Mouse (Mus musculus) MEL (cell line): ENCODE results near the gene Lcn12. TPM values are rescaled to one million over a fixed set of nuclear protein-coding genes. Genes with fewer than 3 reads are reported as not detected.

Source experiments
- DNase-seq: peaks from one replicate; pipeline ENCODE4 v3.0.0; 2011; ENCODE audit warnings: low read depth, low spot score
- H3K27ac ChIP-seq: 2 replicates; pipeline ENCODE4 v1.5.1; 2012; ENCODE audit warnings: low read depth, mild to moderate bottlenecking, control low read depth, low read length, moderate library complexity; ENCODE audit not compliant: control insufficient read depth
- H3K27me3 ChIP-seq, 2 experiments: fragments of 150-350 bp in 1 of 2; sonication (generic) in 1 of 2; 2 replicates each; pipeline ENCODE4 v1.6.1; 2012; ENCODE audit warnings: low read length in 2 of 2, mild to moderate bottlenecking in 2 of 2, improper control_type of control experiment in 1 of 2, moderate library complexity in 1 of 2; ENCODE audit not compliant: insufficient read depth in 2 of 2, control insufficient read depth in 1 of 2
- H3K36me3 ChIP-seq, 2 experiments: 2 replicates each; pipeline ENCODE4 v1.6.1; 2012 to 2014; ENCODE audit warnings: low read length in 2 of 2, improper control_type of control experiment in 1 of 2, inconsistent platforms in 1 of 2, mild to moderate bottlenecking in 1 of 2; ENCODE audit not compliant: insufficient read depth in 2 of 2, control insufficient read depth in 1 of 2
- H3K4me1 ChIP-seq, 2 experiments: fragments of 150-350 bp in 1 of 2; sonication (generic) in 1 of 2; 2 replicates each; pipeline ENCODE4 v1.6.1; 2012; ENCODE audit warnings: low read length in 2 of 2, improper control_type of control experiment in 1 of 2, mild to moderate bottlenecking in 1 of 2; ENCODE audit not compliant: insufficient read depth in 2 of 2, control insufficient read depth in 1 of 2
- H3K4me3 ChIP-seq, 2 experiments: fragments of 150-350 bp in 1 of 2; sonication (generic) in 1 of 2; 2 replicates each; pipeline ENCODE4 v1.5.1; 2012; ENCODE audit warnings: low read depth in 2 of 2, low read length in 2 of 2, mild to moderate bottlenecking in 2 of 2, moderate library complexity in 2 of 2, control low read depth in 1 of 2, improper control_type of control experiment in 1 of 2; ENCODE audit not compliant: control insufficient read depth in 1 of 2, insufficient read depth in 1 of 2
- H3K79me2 ChIP-seq: 2 replicates; pipeline ENCODE4 v1.6.1; 2012; ENCODE audit warnings: mild to moderate bottlenecking, low read length, moderate library complexity; ENCODE audit not compliant: control insufficient read depth, poor library complexity, insufficient read depth
- H3K9ac ChIP-seq: 2 replicates; pipeline ENCODE4 v1.6.1; 2012; ENCODE audit warnings: low read depth, mild to moderate bottlenecking, control low read depth, low read length, moderate library complexity; ENCODE audit not compliant: control insufficient read depth, poor library complexity, severe bottlenecking
- H3K9me3 ChIP-seq: fragments of 150-350 bp; sonication (generic); replicated peaks from 2 replicates; pipeline ENCODE4 v1.6.1; 2012; ENCODE audit warnings: mild to moderate bottlenecking, low read length, improper control_type of control experiment, moderate library complexity; ENCODE audit not compliant: insufficient read depth
- E2F4 ChIP-seq: IDR thresholded peaks from 2 replicates; pipeline ENCODE4 v1.6.1; 2011; ENCODE audit warnings: low read depth, low read length, improper control_type of control experiment, borderline replicate concordance
- GABPA ChIP-seq: IDR thresholded peaks from 2 replicates; pipeline ENCODE4 v1.6.1; 2012; ENCODE audit warnings: low read depth, mild to moderate bottlenecking, inconsistent platforms, low read length, improper control_type of control experiment, moderate library complexity
- GATA1 ChIP-seq: IDR thresholded peaks from 2 replicates; pipeline ENCODE4 v1.6.1; 2011; ENCODE audit warnings: low read depth, low read length, improper control_type of control experiment
- HCFC1 ChIP-seq: IDR thresholded peaks from 2 replicates; pipeline ENCODE4 v1.6.1; 2012; ENCODE audit warnings: low read depth, mild to moderate bottlenecking, inconsistent platforms, low read length, improper control_type of control experiment, moderate library complexity
- KAT2A ChIP-seq: conservative IDR thresholded peaks from 2 replicates; pipeline ENCODE4 v1.6.1; 2012; ENCODE audit warnings: low read depth, low read length, improper control_type of control experiment, inconsistent platforms
- MAX ChIP-seq: IDR thresholded peaks from 2 replicates; pipeline ENCODE4 v1.6.1; 2011; ENCODE audit warnings: low read length, improper control_type of control experiment
- MEF2A ChIP-seq: IDR thresholded peaks from 2 replicates; pipeline ENCODE4 v1.6.1; 2014; ENCODE audit warnings: low read depth, mild to moderate bottlenecking, inconsistent platforms, low read length, improper control_type of control experiment; ENCODE audit not compliant: poor library complexity, insufficient replicate concordance, severe bottlenecking; ENCODE audit errors: extremely low read depth
- NRF1 ChIP-seq: IDR thresholded peaks from 2 replicates; pipeline ENCODE4 v1.6.1; 2014; ENCODE audit warnings: low read depth, mild to moderate bottlenecking, inconsistent platforms, low read length, improper control_type of control experiment, moderate library complexity; ENCODE audit not compliant: poor library complexity, insufficient read depth, severe bottlenecking
- RAD21 ChIP-seq: IDR thresholded peaks from 2 replicates; pipeline ENCODE4 v1.6.1; 2011; ENCODE audit warnings: mild to moderate bottlenecking, low read depth, low read length, improper control_type of control experiment
- RCOR1 ChIP-seq: IDR thresholded peaks from 2 replicates; pipeline ENCODE4 v1.6.1; 2012; ENCODE audit warnings: low read depth, mild to moderate bottlenecking, inconsistent platforms, low read length, improper control_type of control experiment
- SIN3A ChIP-seq: IDR thresholded peaks from 2 replicates; pipeline ENCODE4 v1.6.1; 2012; ENCODE audit warnings: low read length, improper control_type of control experiment, inconsistent platforms
- SMC3 ChIP-seq: IDR thresholded peaks from 2 replicates; pipeline ENCODE4 v1.6.1; 2011; ENCODE audit warnings: low read depth, low read length, improper control_type of control experiment
- TCF12 ChIP-seq: IDR thresholded peaks from 2 replicates; pipeline ENCODE4 v1.6.1; 2014; ENCODE audit warnings: low read depth, mild to moderate bottlenecking, inconsistent platforms, low read length, improper control_type of control experiment, moderate library complexity
- UBTF ChIP-seq: IDR thresholded peaks from 2 replicates; pipeline ENCODE4 v1.6.1; 2012; ENCODE audit warnings: low read depth, mild to moderate bottlenecking, inconsistent platforms, low read length, improper control_type of control experiment, moderate library complexity, borderline replicate concordance; ENCODE audit not compliant: insufficient read depth
- USF2 ChIP-seq, 2 experiments: IDR thresholded peaks; 2 replicates each; pipeline ENCODE4 v1.6.1; 2011 to 2012; ENCODE audit warnings: improper control_type of control experiment in 2 of 2, low read length in 2 of 2, borderline replicate concordance in 1 of 2, inconsistent platforms in 1 of 2, low read depth in 1 of 2, mild to moderate bottlenecking in 1 of 2; ENCODE audit not compliant: insufficient read depth in 1 of 2
- ZC3H11A ChIP-seq: IDR thresholded peaks from 2 replicates; pipeline ENCODE4 v1.6.1; 2012; ENCODE audit warnings: low read depth, mild to moderate bottlenecking, inconsistent platforms, low read length, improper control_type of control experiment
- polyA plus RNA-seq, 2 experiments: library from polyadenylated mRNA; stranded (reverse) in 1 of 2; unstranded in 1 of 2; fragments of >175 nt in 1 of 2; fragments of >200 nt in 1 of 2; gene quantifications; 2 replicates each; pipeline versions ENCODE4 v1.2.1 to v1.2.4; 2012; ENCODE audit warnings: low replicate concordance in 2 of 2, low read depth in 1 of 2; ENCODE audit not compliant: insufficient read length in 2 of 2, insufficient read depth in 1 of 2, missing spikeins in 1 of 2
- total RNA-seq: library from RNA; depleted of rRNA; stranded (reverse); fragments of 300-350 nt; gene quantifications from 2 replicates; pipeline ENCODE4 v1.2.3, GENCODE M21; 2012

Lcn12 gene
- total and polyA plus RNA-seq, 3 experiments = not detected

DNA sequence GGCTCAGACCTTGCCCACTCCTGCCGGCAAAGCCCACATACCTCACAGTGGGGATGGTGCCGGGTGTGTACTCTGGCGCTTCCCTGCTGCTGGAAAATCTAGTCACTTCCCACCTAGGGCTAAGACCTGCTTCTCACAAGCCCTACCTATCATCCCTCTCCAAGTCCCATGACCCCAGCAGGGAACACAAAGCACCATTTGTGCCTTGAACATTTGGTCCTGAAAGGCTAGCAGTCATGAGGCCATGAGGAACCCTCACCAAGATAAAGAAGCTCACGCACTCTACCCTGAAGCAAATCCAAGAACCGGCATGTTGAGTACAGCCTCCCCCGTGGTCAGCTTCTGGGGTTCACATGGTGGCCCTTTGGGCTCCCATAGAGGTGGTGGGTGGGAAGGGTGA lies 23.7 kb downstream of the Lcn12 start, which contains the start of gene Ptgds:
Gene Ptgds (minus strand): TSS at position 78 of the 400 bp plus-strand sequence.
- Histone ChIP-seq H3K4me3 (no peak within 1 kb of the TSS), H3K9me3 (no peaks in the 10 kb centered on the region), H3K79me2 (no peaks in the 10 kb centered on the region), H3K27ac (no peak within 1 kb of the TSS), H3K4me1 (no peaks in the 10 kb centered on the region; a peak in 2 of 4 replicates), H3K36me3 (no peaks in the 10 kb centered on the region), H3K9ac (no peak within 1 kb of the TSS), H3K27me3 (peaks cover 0 to 1% of the 10 kb centered on the region in 2 experiments; a peak in 2 of 4 replicates)
- DNase-seq = no peak
- TF ChIP-seq NRF1 = no peak
- TF ChIP-seq SMC3 = no peak
- TF ChIP-seq GATA1 = no peak
- TF ChIP-seq E2F4 = no peak
- TF ChIP-seq RAD21 = no peak
- no peak for TF ChIP-seq MAX
- TF ChIP-seq KAT2A = no peak
- no peak for TF ChIP-seq SIN3A
- no peak for TF ChIP-seq RCOR1

DNA sequence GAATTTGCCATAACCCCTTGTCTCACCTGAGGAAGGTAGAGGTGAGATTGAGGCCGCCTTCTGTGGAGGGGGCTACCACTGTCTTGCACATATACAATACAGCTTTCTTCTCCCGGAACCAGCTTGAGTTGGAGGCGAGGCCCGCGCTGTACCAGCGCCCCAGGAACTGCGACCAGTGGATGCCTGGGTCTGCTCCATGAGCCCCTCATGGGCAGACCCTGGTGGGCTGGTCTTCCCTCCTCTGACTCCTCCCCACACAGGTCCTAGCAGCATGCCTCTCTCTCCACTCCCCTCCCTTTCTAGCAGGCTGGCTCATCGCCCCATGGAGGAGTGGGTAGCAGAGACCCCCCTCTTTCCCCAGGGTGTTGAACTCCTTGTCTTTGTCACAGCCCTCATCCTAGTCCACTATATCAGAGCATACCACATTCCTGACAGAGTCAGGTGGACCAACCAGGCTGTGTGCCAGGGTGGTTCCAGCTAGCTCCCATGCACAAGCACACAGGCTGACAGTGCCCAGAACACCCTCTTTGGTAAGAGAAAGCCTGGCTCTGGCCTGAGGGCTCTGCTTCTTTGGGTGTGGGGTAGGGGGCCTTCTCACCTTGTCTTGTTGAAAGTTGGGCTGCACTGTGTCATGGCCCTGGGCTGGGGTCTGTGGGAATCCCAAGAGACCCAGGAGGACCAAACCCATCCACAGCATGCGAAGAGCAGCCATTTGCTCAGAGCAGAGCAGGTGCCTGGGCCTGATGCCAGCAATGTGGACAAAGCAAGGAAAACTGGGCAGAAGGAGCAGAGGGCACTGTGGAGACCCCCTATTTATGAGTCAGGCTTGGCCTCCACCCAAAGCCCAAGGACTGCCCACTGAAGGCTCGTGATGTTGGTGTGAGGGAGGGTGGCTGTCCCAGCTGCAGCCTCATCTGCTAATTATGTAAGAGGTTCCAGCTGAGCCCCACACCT lies 24.5 kb downstream of the Lcn12 start:
- Histone ChIP-seq H3K9me3 (no peaks in the 10 kb centered on the region), H3K27me3 (peaks cover 0 to 1% of the 10 kb centered on the region in 2 experiments; a peak in 2 of 4 replicates), H3K27ac (no peak overlapping the region), H3K4me1 (no peaks in the 10 kb centered on the region; a peak in 2 of 4 replicates), H3K9ac (no peak overlapping the region), H3K4me3 (no peak overlapping the region), H3K36me3 (no peaks in the 10 kb centered on the region), H3K79me2 (no peaks in the 10 kb centered on the region)
- no peak for TF ChIP-seq HCFC1
- TF ChIP-seq GABPA = no peak
- TF ChIP-seq TCF12 = no peak
- TF ChIP-seq NRF1 = no peak
- no peak for TF ChIP-seq MAX
- no peak for TF ChIP-seq USF2 (IDR thresholded peaks at IDR 0.05; ENCODE audit: borderline replicate concordance in 1 of 2, insufficient read depth in 1 of 2, low read depth in 1 of 2, low read length in 2 of 2)
- no peak for TF ChIP-seq UBTF
- no peak for TF ChIP-seq ZC3H11A
- TF ChIP-seq MEF2A = no peak
- DNase-seq = no peak
